Mouse (Mus musculus) ovary, postnatal 10 days (tissue): ENCODE measurements around the gene Trim41.
"Not testable (repeated sequence)": the region's sequence is repeated elsewhere in the genome, so short reads cannot be mapped to it uniquely, and the experiment has no call there.

Experiments
- DNase-seq: peaks from one replicate; pipeline ENCODE4 v3.0.0; 2022; ENCODE audit warnings: low spot score

Trim41 gene

GRCm38 (mm10) chr11:48837310-48838180 is 20.4 kb upstream of the Trim41 start:
- peak; percentile 48 for DNase-seq

DNA sequence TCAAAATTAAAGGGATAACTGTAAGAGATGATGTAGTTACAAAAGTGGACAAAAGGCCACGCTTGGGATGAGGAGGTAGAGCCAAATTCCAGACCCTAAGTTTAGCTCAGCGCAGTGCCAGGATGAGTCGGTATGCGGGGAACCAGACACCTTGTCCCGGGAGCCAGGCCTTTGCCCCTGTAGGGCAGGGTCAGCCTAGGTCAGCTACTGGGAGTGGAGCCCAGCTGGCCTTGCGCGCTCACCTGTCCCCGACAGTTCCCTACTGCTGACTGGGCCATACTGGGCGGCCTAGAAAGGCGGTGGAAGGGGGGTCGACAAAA is 19.8 kb upstream of the Trim41 start:
- DNase-seq: no peak

GRCm38 (mm10) chr11:48835923-48836322 is 18.8 kb upstream of the Trim41 start:
- DNase-seq: no peak

GRCm38 (mm10) chr11:48833731-48834639 is 16.8 kb upstream of the Trim41 start:
- peak; percentile 87 for DNase-seq

GRCm38 (mm10) chr11:48833078-48833730 is 16.1 kb upstream of the Trim41 start:
- DNase-seq: no peak

- no peak for DNase-seq
These were observed 14.1 kb upstream of the Trim41 start for GRCm38 (mm10) chr11:48831273-48831672.

- no peak for DNase-seq
These were observed 13.1 kb upstream of the Trim41 start for GRCm38 (mm10) chr11:48830279-48830678.

GRCm38 (mm10) chr11:48827926-48828325 is 10.8 kb upstream of the Trim41 start:
- DNase-seq: no peak

DNA sequence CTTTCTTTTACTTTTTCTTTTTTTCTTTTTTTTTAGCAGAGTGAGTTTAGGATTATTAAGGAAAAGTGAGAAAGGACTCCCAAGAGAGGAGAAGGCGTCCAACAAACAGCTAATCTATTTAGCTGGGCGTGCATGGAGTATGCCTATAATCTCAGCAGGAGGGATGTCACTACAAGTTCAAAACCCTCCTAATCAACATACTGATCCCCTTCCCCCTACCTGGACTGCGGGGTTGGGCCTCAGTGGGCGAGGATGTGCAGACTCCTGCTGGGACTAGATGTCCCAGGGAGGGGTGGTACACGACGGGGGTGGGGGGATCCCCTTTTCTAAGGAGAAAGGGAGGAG is 9.6 kb upstream of the Trim41 start:
- no peak for DNase-seq

- not testable (repeated sequence) for DNase-seq
These were observed 9.0 kb upstream of the Trim41 start, which contains the start of the genes Trim7 and Gm12184 for GRCm38 (mm10) chr11:48825979-48826751. Gene Trim7, plus strand, starts transcription at chr11:48826140. Gene Gm12184, minus strand, starts transcription at chr11:48826655.

DNA sequence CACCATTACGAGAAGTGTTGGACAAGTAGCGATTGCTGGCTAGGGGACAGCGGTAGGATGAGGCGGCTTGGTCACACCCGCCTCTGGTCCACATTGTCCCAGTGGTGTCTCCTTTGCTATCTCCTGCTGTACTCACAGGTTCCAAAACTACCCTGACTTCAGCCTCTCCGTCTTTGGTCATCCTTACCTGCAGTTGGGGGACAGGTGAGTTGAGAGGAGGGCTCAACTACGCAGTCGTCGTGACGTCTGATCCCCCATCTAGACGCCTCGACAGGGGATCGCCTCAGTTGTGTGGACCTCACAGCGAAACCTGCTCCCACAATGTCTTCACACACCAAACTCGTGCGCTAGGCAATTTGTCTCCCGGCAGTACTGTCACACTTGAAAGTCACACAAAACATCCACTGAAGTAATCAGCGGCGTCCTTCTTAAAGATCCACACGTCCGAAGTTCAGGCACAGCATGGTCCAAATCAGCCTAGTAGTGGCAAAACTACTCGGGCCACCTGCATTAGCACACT is 7.2 kb upstream of the Trim41 start:
- DNase-seq: no peak

DNA sequence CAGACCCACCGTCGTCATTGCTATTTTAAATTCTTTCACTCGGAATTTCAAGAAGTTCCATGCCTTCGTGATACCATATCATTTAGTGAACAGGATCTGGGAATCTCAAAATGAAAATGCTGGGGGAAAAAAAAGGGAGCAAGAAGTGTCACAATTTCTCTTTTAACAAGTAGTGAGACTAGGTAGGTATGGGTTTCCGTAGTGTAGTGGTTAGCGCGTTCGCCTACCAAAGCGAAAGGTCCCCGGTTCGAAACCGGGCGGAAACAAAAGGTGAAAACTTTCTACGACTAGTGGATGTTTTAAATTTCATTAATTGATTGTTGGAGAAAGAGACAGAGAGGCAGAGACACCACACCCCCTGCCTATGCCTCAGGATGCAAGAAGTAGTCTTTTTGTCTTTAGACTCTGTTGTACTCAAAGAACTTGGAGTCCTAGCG is 6.4 kb upstream of the Trim41 start:
- DNase-seq: no peak

GRCm38 (mm10) chr11:48822768-48823512 is 5.8 kb upstream of the Trim41 start:
- no peak for DNase-seq

DNA sequence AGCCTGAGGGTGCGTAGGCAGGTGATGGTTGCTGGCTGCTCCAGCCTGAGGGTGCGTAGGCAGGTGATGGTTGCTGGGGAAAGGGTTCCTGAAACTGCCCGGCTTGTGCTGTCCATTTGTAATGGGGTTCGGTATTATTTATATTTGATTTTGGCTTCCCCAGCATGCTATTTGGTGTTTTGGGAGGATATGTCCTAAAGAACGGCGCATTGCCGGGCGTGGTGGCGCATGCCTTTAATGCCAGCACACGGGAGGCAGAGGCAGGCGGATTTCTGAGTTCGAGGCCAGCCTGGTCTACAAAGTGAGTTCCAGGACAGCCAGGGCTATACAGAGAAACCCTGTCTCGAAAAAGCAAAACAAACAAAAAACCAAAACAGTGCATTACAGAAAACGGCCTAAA is 4.1 kb upstream of the Trim41 start:
- not testable (repeated sequence) for DNase-seq

GRCm38 (mm10) chr11:48820308-48820674 is 3.1 kb upstream of the Trim41 start:
- no peak for DNase-seq

DNA sequence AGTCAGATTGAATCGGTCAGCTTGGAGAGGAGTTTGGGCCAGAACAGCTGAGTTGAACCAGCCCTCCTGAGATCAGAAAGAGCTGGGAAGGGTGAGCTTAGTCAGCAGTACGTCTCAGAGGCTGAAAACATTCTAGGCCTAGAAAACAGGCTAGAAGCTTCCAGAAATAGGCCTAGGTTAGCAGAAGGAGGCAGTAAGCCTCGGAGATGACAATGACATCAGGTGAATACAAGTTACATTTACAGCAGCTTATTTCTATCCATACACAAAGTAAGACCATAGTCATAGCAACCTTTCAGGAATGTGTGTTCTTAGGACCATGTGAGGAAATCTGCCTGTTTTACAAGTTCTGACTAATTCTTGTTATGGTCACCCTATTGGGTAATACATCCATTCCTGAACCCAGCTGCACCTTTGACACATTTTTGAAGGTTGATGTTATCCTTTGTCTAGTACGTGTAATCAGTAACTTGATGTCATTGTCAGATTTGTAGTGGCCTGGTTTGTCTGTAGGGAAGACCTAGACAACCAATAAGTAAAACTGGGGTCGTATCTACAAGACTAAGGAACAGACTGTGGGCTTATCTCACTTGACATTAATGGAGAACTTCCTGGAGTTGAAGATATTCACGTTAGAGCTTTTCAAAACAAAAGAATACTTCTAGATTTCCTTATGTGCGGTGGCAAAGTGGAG is 2.6 kb upstream of the Trim41 start:
- DNase-seq: no peak

DNA sequence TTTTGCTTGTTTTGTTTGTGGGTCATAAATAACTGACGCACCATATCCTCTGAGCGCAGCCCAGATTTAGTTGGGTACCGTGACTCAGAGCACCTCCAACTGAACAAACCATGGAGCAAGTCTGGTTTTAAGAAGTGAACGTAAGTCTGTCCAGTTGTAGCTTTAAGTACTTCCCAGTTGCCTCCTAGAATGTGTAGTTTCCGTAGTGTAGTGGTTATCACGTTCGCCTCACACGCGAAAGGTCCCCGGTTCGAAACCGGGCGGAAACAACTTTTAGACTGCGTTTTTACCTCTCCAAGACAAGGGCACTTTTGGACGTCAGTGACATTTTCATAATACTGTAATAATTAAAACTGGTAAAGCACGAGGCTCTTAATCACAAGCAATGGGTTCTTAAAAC is 1.2 kb upstream of the Trim41 start:
- peak; percentile 58 for DNase-seq

- no peak for DNase-seq
These were observed 641 bp upstream of the Trim41 start for GRCm38 (mm10) chr11:48817794-48818193.

- DNase-seq: no peak
These were observed 822 bp downstream of the Trim41 start for GRCm38 (mm10) chr11:48816281-48816781.

- DNase-seq: no peak
These were observed 1.3 kb downstream of the Trim41 start for GRCm38 (mm10) chr11:48815851-48816250.
